Mouse (Mus musculus) heart, embryonic 13.5 days (tissue): ENCODE data around the gene Car5a. TPM values are rescaled to one million over a fixed set of nuclear protein-coding genes. Genes with fewer than 3 reads are reported as not detected.
A peak's percentile ranks its signal among the peaks of the same experiment; 100 is the strongest.

Source experiments
- ATAC-seq: fragments of 200-750 bp; cut with Nextera tagmentation; 2 replicates; pipeline ENCODE4 v1.8.0; 2017; ENCODE audit warnings: moderate TSS enrichment; ENCODE audit not compliant: insufficient number of reproducible peaks, low FRiP score, low TSS enrichment; ENCODE audit errors: extremely low read depth
- H3K27ac ChIP-seq: fragments of 300-500 bp; sonication (generic); replicated peaks from 2 replicates; pipeline ENCODE4 v1.5.1; 2015; ENCODE audit warnings: moderate library complexity, mild to moderate bottlenecking, inconsistent platforms
- H3K27me3 ChIP-seq: fragments of 300-500 bp; sonication (generic); replicated peaks from 2 replicates; pipeline ENCODE4 v1.6.1; 2015; ENCODE audit warnings: mild to moderate bottlenecking, inconsistent platforms
- H3K36me3 ChIP-seq: fragments of 300-500 bp; sonication (generic); 2 replicates; pipeline ENCODE4 v1.6.1; 2015; ENCODE audit warnings: mild to moderate bottlenecking, inconsistent platforms
- H3K4me1 ChIP-seq: fragments of 300-500 bp; sonication (generic); 2 replicates; pipeline ENCODE4 v1.6.1; 2015; ENCODE audit warnings: inconsistent platforms
- H3K4me2 ChIP-seq: fragments of 300-500 bp; sonication (generic); 2 replicates; pipeline ENCODE4 v1.6.1; 2015; ENCODE audit warnings: inconsistent platforms, mild to moderate bottlenecking, moderate library complexity
- H3K4me3 ChIP-seq: fragments of 300-500 bp; sonication (generic); 2 replicates; pipeline ENCODE4 v1.5.1; 2015; ENCODE audit warnings: moderate library complexity, mild to moderate bottlenecking, inconsistent platforms
- H3K9ac ChIP-seq: fragments of 300-500 bp; sonication (generic); 2 replicates; pipeline ENCODE4 v1.6.1; 2015; ENCODE audit warnings: inconsistent platforms, mild to moderate bottlenecking, moderate library complexity
- H3K9me3 ChIP-seq: fragments of 300-500 bp; sonication (generic); 2 replicates; pipeline ENCODE4 v1.6.1; 2016; ENCODE audit warnings: inconsistent platforms
- WGBS: fragments of 180-500 bp; shearing (Covaris S2); methylation state at CpG from one replicate; pipeline ENCODE4 v1.1.7; 2015; ENCODE audit warnings: mixed read lengths; 5-methylcytosine and 5-hydroxymethylcytosine counted together
- polyA plus RNA-seq: library from polyadenylated mRNA; unstranded; fragments of >200 nt; fragmentation: Nextera tagmentation; extraction: Ambion mirVana; gene quantifications from 2 replicates; pipeline ENCODE4 v1.2.1, GENCODE M21; 2015

Gene Car5a
- polyA plus RNA-seq, 1 experiment from 2014 or later = 0.12 TPM

GRCm38 (mm10) chr8:121903977-121904376 lies 40.7 kb downstream of the Car5a start:
- WGBS = 48% methylated on average over 6 of the region's 6 CpGs

GRCm38 (mm10) chr8:121901498-121902236 lies 43.0 kb downstream of the Car5a start:
- H3K27ac ChIP-seq = peak overlapping the region; percentile 74
- no peak overlapping the region for H3K4me3 ChIP-seq
- no peak for ATAC-seq
- no peaks in the 10 kb centered on the region for H3K9me3 ChIP-seq
- peak overlapping the region; percentile 72 for H3K9ac ChIP-seq
- H3K27me3 ChIP-seq = no peaks in the 10 kb centered on the region
- WGBS = 35% methylated on average over 8 of the region's 8 CpGs
- H3K4me2 ChIP-seq = peak overlapping the region; percentile 14
- peaks cover 81% of the 10 kb centered on the region for H3K4me1 ChIP-seq
- no peaks in the 10 kb centered on the region for H3K36me3 ChIP-seq

More at GRCm38 (mm10) chr8:121903977-121904376, 40.7 kb downstream of the Car5a start:
- no peak for ATAC-seq
- no peaks in the 10 kb centered on the region for H3K9me3 ChIP-seq
- peaks cover 71% of the 10 kb centered on the region for H3K4me1 ChIP-seq
- H3K9ac ChIP-seq = peak overlapping the region; percentile 16; the same call in 1 of the 2 replicates
- peak overlapping the region; percentile 95 for H3K4me2 ChIP-seq
- H3K36me3 ChIP-seq = no peaks in the 10 kb centered on the region
- H3K4me3 ChIP-seq = peak overlapping the region; percentile 83; the same call in 1 of the 2 replicates
- H3K27me3 ChIP-seq = peaks cover 11% of the 10 kb centered on the region
- no peak overlapping the region for H3K27ac ChIP-seq

- H3K9ac ChIP-seq = peak overlapping the region; percentile 56
- ATAC-seq = peak; percentile 69
Observed at GRCm38 (mm10) chr8:121899180-121900044, 45.3 kb downstream of the Car5a start.

GRCm38 (mm10) chr8:121898401-121898931 lies 46.2 kb downstream of the Car5a start:
- Histone ChIP-seq H3K4me1 (peaks cover 61% of the 10 kb centered on the region), H3K9me3 (no peaks in the 10 kb centered on the region), H3K27ac (peak overlapping the region; percentile 89), H3K27me3 (no peaks in the 10 kb centered on the region), H3K9ac (peak overlapping the region; percentile 63), H3K4me2 (peak overlapping the region; percentile 56), H3K4me3 (peak overlapping the region; percentile 23), H3K36me3 (peaks cover 16% of the 10 kb centered on the region)
- ATAC-seq = peak; percentile 72
- WGBS = 5% methylated on average over 4 of the region's 4 CpGs

More at GRCm38 (mm10) chr8:121899180-121900044, 45.3 kb downstream of the Car5a start:
- H3K36me3 ChIP-seq = peaks cover 12% of the 10 kb centered on the region
- WGBS = 75% methylated on average over 18 of the region's 18 CpGs
- H3K27me3 ChIP-seq = no peaks in the 10 kb centered on the region
- H3K9me3 ChIP-seq = no peaks in the 10 kb centered on the region
- peaks cover 68% of the 10 kb centered on the region for H3K4me1 ChIP-seq
- 0 out of 2 replicates have a peak overlapping the region, but pooled peaks have one; percentile 12 for H3K4me3 ChIP-seq
- peak overlapping the region; percentile 89 for H3K27ac ChIP-seq
- peak overlapping the region; percentile 56 for H3K4me2 ChIP-seq

GRCm38 (mm10) chr8:121897871-121898381 lies 46.8 kb downstream of the Car5a start:
- Histone ChIP-seq H3K36me3 (peaks cover 16% of the 10 kb centered on the region), H3K9me3 (no peaks in the 10 kb centered on the region), H3K4me3 (peak overlapping the region; percentile 23), H3K9ac (peak overlapping the region; percentile 63), H3K4me1 (peaks cover 66% of the 10 kb centered on the region), H3K4me2 (peak overlapping the region; percentile 56), H3K27me3 (no peaks in the 10 kb centered on the region), H3K27ac (peak overlapping the region; percentile 89)
- WGBS = 30% methylated on average over 7 of the region's 7 CpGs
- ATAC-seq = no peak

GRCm38 (mm10) chr8:121897205-121897604 lies 47.5 kb downstream of the Car5a start:
- Histone ChIP-seq H3K4me1 (peaks cover 62% of the 10 kb centered on the region), H3K4me2 (peak overlapping the region; percentile 56), H3K9me3 (no peaks in the 10 kb centered on the region), H3K27me3 (no peaks in the 10 kb centered on the region), H3K36me3 (peaks cover 16% of the 10 kb centered on the region), H3K4me3 (no peak overlapping the region), H3K27ac (peak overlapping the region; percentile 89), H3K9ac (peak overlapping the region; percentile 63)
- 77% methylated on average over 9 of the region's 9 CpGs for WGBS
- ATAC-seq = no peak

GRCm38 (mm10) chr8:121896476-121897145 lies 48.1 kb downstream of the Car5a start:
- no peak overlapping the region for H3K4me3 ChIP-seq
- 70% methylated on average over 12 of the region's 12 CpGs for WGBS
- no peaks in the 10 kb centered on the region for H3K9me3 ChIP-seq
- H3K4me2 ChIP-seq = peak overlapping the region; percentile 56; the same call in 1 of the 2 replicates
- H3K36me3 ChIP-seq = peaks cover 16% of the 10 kb centered on the region
- H3K9ac ChIP-seq = peak overlapping the region; percentile 16; the same call in 1 of the 2 replicates
- ATAC-seq = no peak
- H3K4me1 ChIP-seq = peaks cover 57% of the 10 kb centered on the region
- no peaks in the 10 kb centered on the region for H3K27me3 ChIP-seq
- H3K27ac ChIP-seq = no peak overlapping the region

- no peak overlapping the region for H3K27ac ChIP-seq
- no peaks in the 10 kb centered on the region for H3K27me3 ChIP-seq
- H3K4me1 ChIP-seq = peaks cover 50% of the 10 kb centered on the region
- peaks cover 16% of the 10 kb centered on the region for H3K36me3 ChIP-seq
- ATAC-seq = no peak
- WGBS = 72% methylated on average over 7 of the region's 7 CpGs
- H3K4me2 ChIP-seq = no peak overlapping the region
- H3K9ac ChIP-seq = no peak overlapping the region
- H3K9me3 ChIP-seq = no peaks in the 10 kb centered on the region
- no peak overlapping the region for H3K4me3 ChIP-seq
Observed at GRCm38 (mm10) chr8:121895910-121896309, 48.8 kb downstream of the Car5a start.

- Histone ChIP-seq H3K27me3 (no peaks in the 10 kb centered on the region), H3K9me3 (no peaks in the 10 kb centered on the region), H3K36me3 (peaks cover 21% of the 10 kb centered on the region), H3K27ac (no peak overlapping the region), H3K9ac (peak overlapping the region; percentile 54; the same call in 1 of the 2 replicates), H3K4me1 (peaks cover 32% of the 10 kb centered on the region), H3K4me3 (no peak overlapping the region), H3K4me2 (no peak overlapping the region)
- 61% methylated on average over 5 of the region's 5 CpGs for WGBS
- no peak for ATAC-seq
Observed at GRCm38 (mm10) chr8:121892875-121893274, 51.8 kb downstream of the Car5a start.

- Histone ChIP-seq H3K4me2 (no peak overlapping the region), H3K27ac (no peak overlapping the region), H3K36me3 (peaks cover 44% of the 10 kb centered on the region), H3K4me3 (no peak overlapping the region), H3K27me3 (no peaks in the 10 kb centered on the region), H3K9me3 (no peaks in the 10 kb centered on the region), H3K9ac (no peak overlapping the region), H3K4me1 (peaks cover 11% of the 10 kb centered on the region)
- ATAC-seq = no peak
- WGBS = 75% methylated on average over 15 of the region's 15 CpGs
Observed at GRCm38 (mm10) chr8:121889810-121890785, 54.6 kb downstream of the Car5a start.
